9 mouse cellular contexts compared by ENCODE assay signal in genomic region chr14:47578086-47578485, GRCm38 (mm10). TPM values are rescaled to one million over a fixed set of nuclear protein-coding genes. Genes with fewer than 3 reads are reported as not detected.
DNase-seq lines count a peak whose midpoint lies in the region; ATAC-seq lines count a peak whose summit lies in the region.
"Had no signal": no experiment of that assay in that cellular context is flagged by ENCODE, and none has a peak within 500 bp of the region (broad histone marks: within the 10 kb centered on the region; RNA-seq: fewer than 3 reads in every experiment).

No protein-coding gene starts in this region.

- DNase-seq in cerebellum, adult 11 months, result peak; percentile 18
- DNase-seq in left cerebral cortex, postnatal 4 days, result peak; percentile 60
- no peak for DNase-seq in left cerebral cortex, adult 8-10 months (ENCODE audit: low spot score in 2 of 2)
- peak; percentile 9 for DNase-seq in NIH3T3 (ENCODE audit: low read depth)
- DNase-seq in cerebellum, adult 8-10 months, result peak; percentile 18
- DNase-seq in retina, postnatal 1 day, result no peak
- no peak for DNase-seq in gastrocnemius, postnatal 36 days

- no peak for ATAC-seq in cerebellum, adult (ENCODE audit: insufficient number of reproducible peaks, low FRiP score, low TSS enrichment)
- ATAC-seq: intestine, embryonic 16.5 days had no signal

- intact Hi-C loops in left cerebral cortex, postnatal 4 days (cut with DNase I), result no loop called here
- intact Hi-C loops in gastrocnemius, postnatal 36 days (cut with DNase I), result no loop called here

RNA-seq across cellular contexts. Expression of gene Atg14, which starts 7.6 kb away (rescaled TPM):
- total RNA-seq in left cerebral cortex, postnatal 4 days (2021), result 10 to 100 TPM; 14.4 to 14.7 TPM
- total RNA-seq in left cerebral cortex, adult 8-10 months (2022), result 10 to 100 TPM; 18.3 to 19.3 (median 18.8) TPM
- 1 to 10 TPM; 6.0 to 8.1 TPM for total RNA-seq in gastrocnemius, postnatal 36 days (2021)

Comparison
In these comparisons a context has a peak if more than half of its experiments do, and no peak if none do; other contexts are left out.
1. DNase-seq: peak in cerebellum, adult 11 months (single experiment), left cerebral cortex, postnatal 4 days (single experiment), NIH3T3 (single experiment) and cerebellum, adult 8-10 months (single experiment); none in left cerebral cortex, adult 8-10 months (0 of 2), retina, postnatal 1 day (single experiment) and gastrocnemius, postnatal 36 days (0 of 2).